Mouse (Mus musculus): ENCODE measurements at regions not wholly inside any gene's neighbourhood (a gene's known extent, or its start where the extent isn't known, plus 50 kb on each side); places are given as distances from the start of the nearest gene placed in this dataset.

- no peak for DNase-seq (ENCODE audit: low spot score in 2 of 2)
These were observed 202.4 kb upstream of the Prdm1 start for GRCm38 (mm10) chr10:44730721-44731120.

- no peak for DNase-seq (ENCODE audit: low spot score in 2 of 2)
These were observed 200.7 kb upstream of the Prdm1 start for GRCm38 (mm10) chr10:44728963-44729362.

DNA sequence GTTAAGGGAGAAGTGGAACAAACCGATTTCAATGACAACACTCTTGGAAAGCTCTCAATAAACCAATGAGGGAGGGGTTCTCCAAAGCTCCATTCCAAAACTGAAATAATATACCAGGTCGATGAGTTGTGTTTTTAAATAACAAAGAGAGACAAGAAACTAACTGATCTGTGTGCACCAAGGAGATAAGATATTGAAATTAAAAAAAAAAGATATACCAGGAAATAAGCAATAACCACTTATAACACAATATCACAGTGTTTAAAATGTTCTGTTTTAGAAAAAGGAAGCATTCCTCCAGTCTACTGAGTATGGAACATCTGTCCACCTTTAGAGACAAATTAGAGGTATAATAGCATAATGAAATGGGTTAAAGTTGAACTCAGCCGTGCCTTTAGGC, 196.3 kb upstream of the Prdm1 start:
- DNase-seq (ENCODE audit: low spot score in 2 of 2): no peak

DNA sequence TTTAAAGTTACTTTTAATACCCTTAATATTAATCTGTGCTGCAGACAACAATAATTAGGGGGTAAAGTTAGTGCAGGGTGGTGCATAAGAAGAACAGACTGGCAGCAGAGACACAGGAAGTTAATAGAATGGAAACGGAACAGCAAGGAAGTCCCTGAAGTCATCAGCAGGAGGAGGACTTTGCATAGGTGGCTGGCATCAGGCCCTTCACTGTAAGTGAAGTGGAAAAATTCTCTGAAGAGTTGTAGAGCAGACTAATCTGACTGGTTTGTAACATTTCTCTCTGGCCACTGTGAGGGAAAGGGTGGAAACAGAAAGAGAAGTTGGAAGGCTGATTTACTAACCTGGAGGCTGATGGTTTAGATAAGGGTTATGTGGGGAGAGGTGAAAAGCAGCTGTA, 195.5 kb upstream of the Prdm1 start:
- no peak for DNase-seq (ENCODE audit: low spot score in 2 of 2)

DNA sequence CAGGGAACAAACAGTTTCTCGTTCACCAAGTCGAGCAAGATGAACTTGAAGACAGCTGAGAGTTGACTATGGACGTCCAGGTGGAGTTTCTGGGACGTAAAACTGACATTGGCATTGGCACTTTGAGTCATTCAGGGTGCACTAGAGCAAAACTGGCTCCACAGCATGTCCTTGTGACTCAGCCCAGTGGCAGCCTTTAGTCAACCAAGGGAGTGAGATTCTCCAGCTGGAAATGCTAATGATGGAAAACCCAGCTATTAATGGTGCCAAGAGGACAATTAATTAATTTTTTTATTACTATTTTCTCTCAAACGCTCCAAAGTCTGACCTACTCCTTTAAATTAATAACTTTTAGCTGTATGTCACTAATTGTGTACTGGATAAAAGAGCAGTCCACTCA, 195.0 kb upstream of the Prdm1 start:
- DNase-seq (ENCODE audit: low spot score in 2 of 2): no peak

GRCm38 (mm10) chr10:44721670-44722069, 193.4 kb upstream of the Prdm1 start:
- DNase-seq (ENCODE audit: low spot score in 2 of 2): no peak

GRCm38 (mm10) chr10:44716612-44717011, 188.3 kb upstream of the Prdm1 start:
- no peak for DNase-seq (ENCODE audit: low spot score in 2 of 2)

DNA sequence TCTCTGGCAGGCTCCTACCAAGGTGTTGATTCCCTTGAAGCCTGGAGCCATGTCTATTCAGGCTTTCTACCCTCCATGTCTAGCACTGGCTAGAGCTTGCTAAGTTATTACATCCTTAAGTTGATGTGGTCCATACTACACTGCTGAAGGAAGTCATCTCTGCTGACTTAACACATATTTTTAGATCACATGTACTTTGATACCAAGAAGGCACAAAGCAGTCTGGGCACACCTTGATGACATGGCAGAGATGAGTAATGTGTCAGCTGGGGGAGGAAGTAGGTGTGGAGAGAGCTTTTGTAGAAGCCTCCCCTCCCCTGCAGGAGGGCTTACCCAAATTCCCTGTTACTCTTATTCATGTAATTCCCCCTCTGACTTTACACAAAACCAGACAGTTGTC, 187.6 kb upstream of the Prdm1 start:
- no peak for DNase-seq (ENCODE audit: low spot score in 2 of 2)

DNA sequence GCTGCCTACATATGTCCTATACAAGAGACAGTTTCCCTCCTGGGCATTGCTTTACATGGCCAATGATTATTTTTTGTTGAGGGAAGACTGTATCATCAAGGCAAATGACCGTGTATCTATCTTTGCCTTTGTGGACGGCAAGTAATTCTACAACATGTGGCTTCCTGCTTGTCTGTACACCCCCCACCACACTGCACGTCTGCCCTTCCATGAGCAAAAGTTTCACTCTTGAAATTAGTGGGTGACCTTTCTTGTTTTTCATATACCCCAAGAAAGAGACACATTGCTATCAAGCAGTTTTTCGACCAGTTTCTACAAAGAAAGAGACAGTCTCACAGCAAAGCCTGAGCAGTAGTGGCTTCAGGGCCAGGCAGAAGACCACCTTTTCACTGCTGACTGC, 180.5 kb upstream of the Prdm1 start:
- no peak for DNase-seq (ENCODE audit: low spot score in 2 of 2)

DNA sequence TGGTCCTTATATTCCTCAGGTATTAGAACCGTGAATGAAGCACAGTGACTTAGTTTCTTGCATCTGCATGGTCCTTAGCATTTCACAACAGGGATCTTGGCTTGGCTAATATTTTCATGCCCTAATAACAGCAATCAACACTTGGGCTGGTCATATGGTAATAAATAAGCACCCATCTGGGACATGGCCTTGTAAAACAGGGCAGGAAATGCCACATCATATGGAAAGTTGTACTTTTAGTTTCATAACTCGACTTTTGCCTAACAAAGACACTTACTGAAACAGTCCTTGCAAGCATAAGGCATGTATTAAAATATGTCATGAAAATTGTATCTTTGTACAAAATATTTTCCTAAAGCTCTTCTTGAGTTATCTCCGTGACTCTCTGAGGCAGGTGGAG, 175.8 kb upstream of the Prdm1 start:
- DNase-seq (ENCODE audit: low spot score in 2 of 2): no peak

DNA sequence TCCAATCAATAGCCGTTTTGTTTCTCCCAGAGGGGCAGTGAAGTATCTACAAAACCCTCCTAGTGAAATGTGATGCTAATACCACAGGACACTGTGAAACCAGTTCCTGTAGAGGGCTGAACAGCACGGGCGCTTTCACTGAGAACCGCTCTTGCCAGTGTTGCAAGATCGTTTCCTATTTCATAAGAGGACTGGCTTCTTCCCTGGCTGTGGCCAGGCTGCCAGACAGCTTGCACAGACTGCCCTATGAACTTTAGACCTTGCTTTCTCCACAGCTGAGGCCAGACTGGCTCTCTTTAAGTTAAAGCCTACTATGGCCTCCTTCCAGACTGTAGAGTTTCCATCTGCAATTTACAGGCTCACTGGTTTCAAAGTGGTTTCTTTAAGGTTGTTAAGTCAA, 173.8 kb upstream of the Prdm1 start:
- no peak for DNase-seq (ENCODE audit: low spot score in 2 of 2)

GRCm38 (mm10) chr10:44699988-44700537, 171.8 kb upstream of the Prdm1 start:
- DNase-seq (ENCODE audit: low spot score in 2 of 2): no peak

- no peak for DNase-seq (ENCODE audit: low spot score in 2 of 2)
These were observed 169.7 kb upstream of the Prdm1 start for GRCm38 (mm10) chr10:44697966-44698365.

DNA sequence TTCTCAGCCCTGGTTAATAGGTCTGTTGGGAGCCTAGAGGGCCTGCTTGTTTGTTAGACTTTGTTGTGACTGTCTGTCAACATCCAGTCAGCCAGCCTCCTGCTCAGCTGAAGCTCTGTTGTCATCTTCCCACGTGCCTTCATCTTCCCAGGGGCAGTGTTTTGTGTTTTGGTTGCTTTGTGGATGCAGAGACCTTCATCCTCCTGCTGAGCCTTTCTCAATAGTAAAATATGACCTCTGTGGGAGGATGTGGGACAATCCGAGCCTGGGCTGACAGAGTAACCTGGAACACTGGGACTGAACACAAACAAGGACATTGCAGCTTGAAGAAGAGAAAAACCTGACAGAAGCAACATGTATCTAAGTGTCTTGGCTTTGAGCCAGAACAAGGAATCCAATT, 168.7 kb upstream of the Prdm1 start:
- no peak for DNase-seq (ENCODE audit: low spot score in 2 of 2)

- DNase-seq (ENCODE audit: low spot score in 2 of 2): no peak
These were observed 163.5 kb upstream of the Prdm1 start for GRCm38 (mm10) chr10:44691590-44692327.

DNA sequence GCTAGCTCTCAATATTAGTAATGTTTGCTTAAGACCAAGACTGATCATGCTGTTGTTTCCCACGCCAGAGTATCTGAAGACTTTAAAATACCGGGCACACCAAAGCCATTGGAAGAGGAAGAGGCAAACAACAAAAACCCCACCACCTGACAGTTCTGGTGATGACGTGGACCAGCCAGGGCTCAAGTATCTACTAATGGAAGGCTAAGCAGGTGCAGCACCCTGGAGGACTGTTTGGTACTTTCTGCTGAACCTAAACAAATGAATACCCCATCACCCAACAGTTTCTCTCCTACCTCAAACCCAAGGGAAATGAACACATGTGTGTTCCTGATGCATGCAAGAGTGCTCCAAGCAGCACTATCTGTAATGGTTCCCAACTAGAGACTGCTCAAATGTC, 160.3 kb upstream of the Prdm1 start:
- DNase-seq (ENCODE audit: low spot score in 2 of 2): no peak

DNA sequence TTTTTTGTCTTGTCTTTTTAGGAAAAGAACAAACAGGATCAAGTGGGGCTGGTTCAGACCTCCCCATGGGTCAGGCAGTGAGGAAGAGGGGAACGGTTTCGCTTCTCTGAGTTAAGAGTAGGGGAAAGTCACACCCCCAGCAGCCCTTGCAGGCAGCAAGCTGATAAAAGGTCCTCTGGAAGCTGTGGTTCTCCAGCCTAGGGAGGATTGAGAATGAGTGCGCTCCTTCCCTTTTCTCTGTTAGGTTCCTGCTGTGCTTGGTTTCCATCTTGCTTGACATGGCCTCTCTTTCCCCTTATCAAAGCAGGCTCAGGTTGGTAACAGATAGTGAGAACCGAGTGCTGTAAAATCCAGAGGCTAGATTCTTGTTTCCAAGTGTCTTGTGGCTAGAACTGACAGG, 157.8 kb upstream of the Prdm1 start:
- no peak for DNase-seq (ENCODE audit: low spot score in 2 of 2)

DNA sequence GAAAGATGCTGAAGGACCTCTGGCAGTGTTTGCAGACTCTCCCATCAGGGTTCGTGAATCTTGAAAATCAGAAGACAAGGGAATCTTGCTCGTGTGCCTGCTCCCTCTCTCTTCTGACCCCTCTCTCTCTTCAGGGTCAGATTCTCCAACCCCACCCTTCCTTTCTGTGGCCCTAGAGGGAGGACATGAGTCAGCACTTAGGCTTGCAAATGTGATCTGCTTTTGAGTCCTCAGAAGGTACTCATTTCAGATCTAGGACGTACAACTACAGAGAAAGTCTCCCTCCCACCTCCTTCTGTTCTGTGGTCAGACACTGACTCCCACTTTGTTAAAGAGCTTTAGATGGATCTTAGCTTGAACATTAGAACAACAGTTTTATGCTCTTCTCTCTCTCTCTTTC, 156.9 kb upstream of the Prdm1 start:
- no peak for DNase-seq (ENCODE audit: low spot score in 2 of 2)

DNA sequence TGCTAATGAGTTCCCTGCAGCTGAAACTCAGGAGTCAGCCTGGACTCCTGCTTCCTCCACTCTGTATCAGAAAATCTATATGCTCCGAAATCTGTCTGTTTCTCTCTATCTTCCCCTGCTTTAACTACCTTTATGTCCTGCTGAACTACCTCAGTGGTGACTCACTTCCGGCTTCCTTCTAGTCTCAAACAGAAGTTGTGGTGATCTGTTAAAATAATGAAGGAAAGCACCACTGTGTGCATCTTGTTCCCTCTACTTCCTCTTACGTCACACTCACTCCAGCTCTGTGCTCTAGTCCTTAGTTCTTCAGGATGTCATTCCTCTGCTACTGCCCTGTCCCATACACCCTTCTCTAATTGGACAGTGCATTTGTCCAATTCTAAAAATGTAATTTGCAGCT, 148.2 kb upstream of the Prdm1 start:
- no peak for DNase-seq (ENCODE audit: low spot score in 2 of 2)

DNA sequence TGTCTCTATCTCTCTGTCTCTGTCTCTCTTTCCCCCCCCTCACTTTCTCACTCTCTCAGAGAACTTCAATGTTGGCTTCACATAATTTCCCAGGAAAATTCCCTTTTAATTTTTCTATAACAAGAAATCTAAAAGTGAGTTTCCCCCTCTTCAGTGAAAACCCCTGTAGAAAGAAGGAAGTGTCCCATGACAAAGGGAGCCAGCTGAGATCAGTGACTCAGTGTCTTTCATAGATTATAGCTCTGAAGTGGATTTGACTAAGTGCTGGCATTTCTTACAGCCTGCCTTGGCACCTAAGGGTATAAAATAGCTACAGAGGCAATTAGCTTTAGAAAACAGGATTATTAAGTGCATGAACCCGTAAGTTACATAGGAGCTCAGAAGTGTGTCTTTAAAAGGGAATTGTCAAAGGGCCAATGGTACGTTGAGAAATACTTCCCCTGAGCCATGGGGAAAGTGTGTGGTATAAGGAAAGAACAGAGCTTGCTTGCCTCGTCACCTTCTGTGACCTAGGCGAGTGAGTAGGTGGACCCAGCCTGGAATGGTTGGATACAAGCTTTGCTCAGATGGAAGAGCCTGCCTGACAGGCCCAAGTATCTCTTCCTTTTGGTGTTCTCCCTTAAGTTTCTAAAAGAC, 137.3 kb upstream of the Prdm1 start:
- DNase-seq (ENCODE audit: low spot score in 2 of 2): no peak

GRCm38 (mm10) chr10:44659499-44659898, 131.2 kb upstream of the Prdm1 start:
- DNase-seq (ENCODE audit: low spot score in 2 of 2): no peak

DNA sequence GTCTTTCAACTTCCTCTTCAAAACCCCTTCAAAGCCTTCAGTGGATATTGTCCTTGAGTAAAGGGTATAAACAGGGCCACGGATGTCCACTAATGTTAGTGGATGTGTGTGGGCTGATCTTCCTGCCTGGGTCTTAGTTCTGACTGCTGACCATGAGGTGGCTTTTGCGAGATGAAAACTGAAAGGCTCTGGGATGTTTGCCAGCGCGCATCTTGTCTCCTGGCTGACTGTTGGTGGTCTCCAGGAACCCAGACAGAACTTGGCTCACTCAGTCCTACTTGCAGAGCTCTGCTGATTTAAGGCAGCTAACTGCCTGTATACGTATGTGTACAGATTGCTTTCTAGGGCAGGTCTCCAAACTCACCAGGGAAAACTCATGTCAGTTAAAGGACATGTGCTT, 125.5 kb upstream of the Prdm1 start:
- peak in 1 of 2 experiments; percentile 27 for DNase-seq (ENCODE audit: low spot score in 2 of 2)

DNA sequence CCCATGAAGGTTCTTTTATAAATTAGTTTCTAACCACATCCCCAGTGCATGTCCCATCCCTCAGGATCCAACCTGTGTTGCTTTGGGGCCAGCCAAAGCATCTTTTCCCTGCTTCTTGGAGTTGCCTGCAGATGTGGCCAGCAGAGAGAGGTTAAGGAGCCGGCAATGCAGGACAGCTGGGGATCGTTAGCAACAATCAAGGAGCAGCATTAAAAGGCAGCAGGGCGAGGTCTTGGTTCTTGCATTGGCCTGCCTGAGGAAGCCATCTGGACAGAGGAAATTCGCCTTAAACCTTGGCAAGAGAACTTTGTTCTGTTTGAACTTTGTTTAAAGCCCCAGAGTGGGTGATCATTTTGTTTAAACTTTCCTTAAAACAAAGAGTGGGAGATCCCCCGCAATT, 118.7 kb upstream of the Prdm1 start:
- DNase-seq (ENCODE audit: low spot score in 2 of 2): peak in 1 of 2 experiments; percentile 18
